Mouse (Mus musculus): ENCODE data around the gene Pnpla7.

Pnpla7 gene

GRCm38 (mm10) chr2:25094785-25095108 lies 118.9 kb downstream of the Pnpla7 start:
- Histone ChIP-seq H3K36me3 (ENCODE audit: insufficient read depth, low read length) (no peaks in the 10 kb centered on the region), H3K4me1 (replicated peaks; ENCODE audit: low read depth, low read length) (peaks cover 15% of the 10 kb centered on the region), H3K4me3 (replicated peaks; ENCODE audit: low read length) (peak overlapping the region; percentile 41), H3K9me3 (ENCODE audit: low read length) (no peaks in the 10 kb centered on the region), H3K27me3 (ENCODE audit: insufficient read depth, low read length) (peaks cover 38% of the 10 kb centered on the region)
- TF ChIP-seq CTCF (conservative IDR thresholded peaks at IDR 0.05; ENCODE audit: low read length) = no peak
- TF ChIP-seq POU5F1 (IDR thresholded peaks at IDR 0.05; ENCODE audit: borderline replicate concordance, low read length) = no peak
- TF ChIP-seq NANOG (IDR thresholded peaks at IDR 0.05; ENCODE audit: borderline replicate concordance, low read length) = no peak

DNA sequence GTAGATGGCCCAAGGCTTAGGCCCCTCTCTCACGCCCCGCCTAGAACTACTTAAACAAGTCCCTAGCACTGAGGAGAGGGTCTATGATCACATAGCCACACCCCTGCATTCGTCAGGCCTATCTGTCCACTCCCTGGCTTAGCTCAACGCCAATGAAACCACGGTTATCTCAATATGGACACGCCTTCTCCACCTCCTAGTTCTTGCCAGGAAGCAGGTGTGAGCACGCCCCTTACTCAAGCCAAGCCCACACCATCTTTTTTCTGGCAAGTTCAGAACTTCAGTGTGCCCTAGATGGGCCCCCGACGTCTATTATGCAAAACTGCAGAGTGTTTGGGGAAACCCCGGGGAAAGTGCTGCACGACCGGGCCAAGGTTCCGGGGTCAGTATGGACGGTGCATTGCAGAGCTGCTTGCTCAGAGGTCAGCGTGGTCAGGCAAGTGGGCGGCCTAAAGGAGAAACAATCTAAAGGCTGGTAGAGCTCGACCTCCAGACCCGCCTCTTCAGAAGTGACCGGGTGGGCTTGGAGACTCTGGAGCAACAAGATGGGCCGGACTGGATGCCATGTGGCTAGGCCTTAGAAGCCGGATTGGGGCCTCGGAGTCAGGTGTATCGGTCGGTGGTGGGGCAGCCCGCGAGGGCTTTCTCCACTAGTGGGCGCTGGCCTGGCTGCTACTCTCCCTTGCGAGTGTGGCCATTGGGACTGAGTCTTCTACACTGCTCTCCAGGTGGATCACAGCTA lies 119.4 kb downstream of the Pnpla7 start, which contains the start of gene Noxa1:
Noxa1 (minus strand) TSS at position 41 of the 742 bp plus-strand sequence.
- TF ChIP-seq CTCF (conservative IDR thresholded peaks at IDR 0.05; ENCODE audit: low read length) = peak; percentile 60
- TF ChIP-seq NANOG (IDR thresholded peaks at IDR 0.05; ENCODE audit: borderline replicate concordance, low read length) = no peak
- Histone ChIP-seq H3K4me1 (replicated peaks; ENCODE audit: low read depth, low read length) (peaks cover 15% of the 10 kb centered on the region), H3K9me3 (ENCODE audit: low read length) (no peaks in the 10 kb centered on the region), H3K36me3 (ENCODE audit: insufficient read depth, low read length) (no peaks in the 10 kb centered on the region), H3K27me3 (ENCODE audit: insufficient read depth, low read length) (peaks cover 38% of the 10 kb centered on the region), H3K4me3 (replicated peaks; ENCODE audit: low read length) (peak within 1 kb of the TSS; percentile 41)

GRCm38 (mm10) chr2:25098005-25098615 lies 122.3 kb downstream of the Pnpla7 start:
- no peaks in the 10 kb centered on the region for H3K9me3 ChIP-seq (ENCODE audit: low read length)
- no peak overlapping the region for H3K4me3 ChIP-seq (replicated peaks; ENCODE audit: low read length)
- peaks cover 31% of the 10 kb centered on the region for H3K27me3 ChIP-seq (ENCODE audit: insufficient read depth, low read length)
- TF ChIP-seq CTCF (conservative IDR thresholded peaks at IDR 0.05; ENCODE audit: low read length) (no peak), POU5F1 (IDR thresholded peaks at IDR 0.05; ENCODE audit: borderline replicate concordance, low read length) (no peak), NANOG (IDR thresholded peaks at IDR 0.05; ENCODE audit: borderline replicate concordance, low read length) (no peak)
- no peaks in the 10 kb centered on the region for H3K36me3 ChIP-seq (ENCODE audit: insufficient read depth, low read length)
- peaks cover 15% of the 10 kb centered on the region for H3K4me1 ChIP-seq (replicated peaks; ENCODE audit: low read depth, low read length)

GRCm38 (mm10) chr2:25098956-25099355 lies 123.1 kb downstream of the Pnpla7 start:
- TF ChIP-seq NANOG (IDR thresholded peaks at IDR 0.05; ENCODE audit: borderline replicate concordance, low read length) (no peak), CTCF (conservative IDR thresholded peaks at IDR 0.05; ENCODE audit: low read length) (no peak), POU5F1 (IDR thresholded peaks at IDR 0.05; ENCODE audit: borderline replicate concordance, low read length) (no peak)
- Histone ChIP-seq H3K27me3 (ENCODE audit: insufficient read depth, low read length) (peaks cover 24% of the 10 kb centered on the region), H3K4me1 (replicated peaks; ENCODE audit: low read depth, low read length) (peaks cover 15% of the 10 kb centered on the region), H3K9me3 (ENCODE audit: low read length) (no peaks in the 10 kb centered on the region), H3K4me3 (replicated peaks; ENCODE audit: low read length) (no peak overlapping the region), H3K36me3 (ENCODE audit: insufficient read depth, low read length) (no peaks in the 10 kb centered on the region)

GRCm38 (mm10) chr2:25099703-25100102 lies 123.9 kb downstream of the Pnpla7 start:
- peaks cover 10% of the 10 kb centered on the region for H3K4me1 ChIP-seq (replicated peaks; ENCODE audit: low read depth, low read length)
- TF ChIP-seq NANOG (IDR thresholded peaks at IDR 0.05; ENCODE audit: borderline replicate concordance, low read length) (no peak), POU5F1 (IDR thresholded peaks at IDR 0.05; ENCODE audit: borderline replicate concordance, low read length) (no peak), CTCF (conservative IDR thresholded peaks at IDR 0.05; ENCODE audit: low read length) (no peak)
- H3K36me3 ChIP-seq (ENCODE audit: insufficient read depth, low read length) = no peaks in the 10 kb centered on the region
- no peak overlapping the region for H3K4me3 ChIP-seq (replicated peaks; ENCODE audit: low read length)
- peaks cover 17% of the 10 kb centered on the region for H3K27me3 ChIP-seq (ENCODE audit: insufficient read depth, low read length)
- no peaks in the 10 kb centered on the region for H3K9me3 ChIP-seq (ENCODE audit: low read length)
